In the genomic region with DNA sequence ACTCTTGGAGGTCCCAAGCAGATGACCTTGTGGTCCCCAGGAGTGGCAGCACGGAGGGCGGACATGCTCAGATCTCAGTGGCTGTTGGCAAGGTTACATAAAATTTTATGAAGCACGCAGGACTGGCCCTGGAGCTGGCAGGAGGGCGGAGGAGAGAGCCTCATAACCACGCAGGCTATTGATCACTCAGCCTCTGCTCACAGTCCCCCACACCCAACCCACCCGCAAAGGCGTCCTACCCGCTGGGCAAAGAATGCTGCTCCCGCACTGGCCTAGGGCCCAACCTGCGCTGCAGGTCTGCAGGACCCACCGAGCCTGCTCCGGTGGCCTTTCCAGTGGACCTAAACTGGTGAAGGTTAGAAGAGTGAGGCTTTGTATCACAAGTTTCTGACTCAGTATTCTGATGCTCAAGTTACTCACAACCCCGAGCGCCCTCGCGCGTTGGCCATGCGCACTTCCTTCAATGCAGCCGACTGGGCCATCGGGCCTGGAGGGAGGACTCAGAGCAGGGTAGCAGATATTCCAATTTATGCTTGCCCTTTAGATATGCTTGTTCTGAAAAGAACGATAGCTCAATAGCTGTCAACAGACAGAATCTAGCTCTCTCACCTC, we compare ENCODE assay signal across 8 mouse cellular contexts. TPM values are rescaled to one million over a fixed set of nuclear protein-coding genes. Genes with fewer than 3 reads are reported as not detected.
DNase-seq lines count a peak whose midpoint lies in the region; ATAC-seq lines count a peak whose summit lies in the region.

No protein-coding gene starts in this region.

- no peaks in the 10 kb centered on the region for H3K27me3 ChIP-seq in stomach, embryonic 14.5 days (ENCODE audit: control insufficient read depth, insufficient read depth, low read length)

- H3K9me3 ChIP-seq in stomach, embryonic 14.5 days (ENCODE audit: control insufficient read depth, low read depth, low read length), result no peaks in the 10 kb centered on the region

- no peak overlapping the region for H3K4me3 ChIP-seq in stomach, embryonic 14.5 days (ENCODE audit: low read depth, low read length)

- 0 out of 2 replicates have a peak, but pooled peaks cover 4% of the 10 kb centered on the region for H3K4me1 ChIP-seq in stomach, embryonic 14.5 days (ENCODE audit: control insufficient read depth, insufficient read depth, low read length)

- WGBS in stomach, embryonic 14.5 days, result 34% methylated on average over 21 of the region's 21 CpGs

- no peak overlapping the region for H3K27ac ChIP-seq in stomach, embryonic 14.5 days (ENCODE audit: low read length)

- no peak overlapping the region for H3K9ac ChIP-seq in stomach, embryonic 14.5 days (replicated peaks; ENCODE audit: low read depth, low read length)

- no peak for ATAC-seq in CD4-positive, CD25-positive, alpha-beta regulatory T cell, adult 4 months
- peak; percentile 66; the same call in 1 of the 2 replicates for ATAC-seq in megakaryocyte-erythroid progenitor cell, adult 5-6 weeks (replicated peaks; ENCODE audit: low FRiP score, low TSS enrichment, poor library complexity, severe bottlenecking)
- peak; percentile 30; the same call in 1 of the 2 replicates for ATAC-seq in stomach, embryonic 14.5 days (ENCODE audit: insufficient number of reproducible peaks, insufficient read depth, low FRiP score, low read depth)

- intact Hi-C loops in left cerebral cortex, postnatal 14 days (cut with DNase I), result loop anchor here (2.0 kb wide), 1 partner anchor 141 kb away; no protein-coding TSS in a partner anchor

- 0 out of 2 replicates have a peak overlapping the region, but pooled peaks have one; percentile 13 for H3K4me2 ChIP-seq in stomach, embryonic 14.5 days (replicated peaks; ENCODE audit: low read depth, low read length)

- DNase-seq in CD4-positive, CD25-positive, alpha-beta regulatory T cell, adult 2 months (ENCODE audit: low read depth, low spot score), result peak; percentile 63
- DNase-seq in c-Kit-positive CD71-negative TER-119-negative erythroid progenitor cells, embryonic 14.5 days (ENCODE audit: low read depth), result peak; percentile 14
- peak; percentile 73 for DNase-seq in gastrocnemius, adult 18-20 months (ENCODE audit: low spot score)
- peak; percentile 58 for DNase-seq in induced T-regulatory cell, adult 2 months (ENCODE audit: low read depth)
- peak; percentile 29 to 64 for DNase-seq in left cerebral cortex, postnatal 14 days (ENCODE audit: low spot score in 2 of 2)

- no peaks in the 10 kb centered on the region for H3K36me3 ChIP-seq in stomach, embryonic 14.5 days (ENCODE audit: control insufficient read depth, insufficient read depth, low read length)

RNA-seq across cellular contexts. Expression of gene Sema4f, which starts 58.0 kb away (rescaled TPM):
- polyA plus RNA-seq in CD4-positive, CD25-positive, alpha-beta regulatory T cell, adult 4 months (2017; shearing (Covaris generic)), result 1 to 10 TPM; 2.3 to 3.1 TPM
- under 1 TPM in 1 of 2 experiments, not detected in 1; 0.07 TPM for total RNA-seq in gastrocnemius, adult 18-20 months (2021)
- 10 to 100 TPM; 44.5 to 45.6 TPM for total RNA-seq in left cerebral cortex, postnatal 14 days (2021)
- total RNA-seq in megakaryocyte-erythroid progenitor cell, adult 5-6 weeks (2014; fragmentation: Nextera tagmentation), result not detected in 2 replicates
- not detected in 2 replicates for total RNA-seq in megakaryocyte-erythroid progenitor cell, adult 5-6 weeks (2017)
- polyA plus RNA-seq in stomach, embryonic 14.5 days (2014; fragmentation: Nextera tagmentation; extraction: Ambion mirVana), result 1.8 and 1.9 TPM in 2 replicates

Comparison
In these comparisons a context has a peak if more than half of its experiments do, and no peak if none do; other contexts are left out.
1. DNase-seq: peak in every context shown above with its lines; median percentile 73 in gastrocnemius, adult 18-20 months; 63 in CD4-positive, CD25-positive, alpha-beta regulatory T cell, adult 2 months; 58 in induced T-regulatory cell, adult 2 months; 46 in left cerebral cortex, postnatal 14 days; 14 in c-Kit-positive CD71-negative TER-119-negative erythroid progenitor cells, embryonic 14.5 days.
2. RNA of gene Sema4f, which starts 58.0 kb away (total RNA-seq): 44.5 to 45.6 TPM in left cerebral cortex, postnatal 14 days; 0.07 TPM in gastrocnemius, adult 18-20 months and not detected in megakaryocyte-erythroid progenitor cell, adult 5-6 weeks; every median in the first group is over 10 times any median in the second.